Mouse (Mus musculus) lung, postnatal 0 days (tissue): ENCODE results near the gene Agbl4.

Source experiments
- CTCF ChIP-seq: IDR thresholded peaks from 2 replicates; pipeline ENCODE4 v1.5.1; 2016; ENCODE audit warnings: antibody characterized with exemption, mild to moderate bottlenecking
- EP300 ChIP-seq: IDR thresholded peaks from 2 replicates; pipeline ENCODE4 v1.6.1; 2016; ENCODE audit warnings: antibody characterized with exemption, mild to moderate bottlenecking, control low read depth

DNA sequence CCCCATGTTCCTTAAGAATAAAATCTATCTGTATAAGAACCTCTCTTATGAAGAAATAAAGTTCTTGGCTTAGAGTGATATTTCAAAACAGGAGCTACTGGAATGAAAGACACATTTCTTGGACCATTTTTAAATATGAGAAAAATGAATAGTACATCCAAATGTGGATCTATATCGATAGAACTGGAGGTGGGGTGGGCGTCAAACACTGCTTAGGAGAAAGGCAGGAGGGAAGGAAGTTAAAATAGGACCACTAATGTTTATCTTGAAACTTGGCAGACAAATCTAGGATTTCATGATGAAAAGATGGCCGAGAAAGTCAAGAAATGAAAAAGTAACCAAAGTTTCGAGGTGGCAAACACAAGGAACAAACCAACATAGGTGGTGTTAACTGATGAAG lies 391.1 kb downstream of the Agbl4 start:
- no peak for TF ChIP-seq CTCF
- TF ChIP-seq EP300, result no peak
